Mouse (Mus musculus) heart, adult 18-20 months (tissue): ENCODE measurements around the gene B3gnt9. TPM values are rescaled to one million over a fixed set of nuclear protein-coding genes. Genes with fewer than 3 reads are reported as not detected.
A peak's percentile ranks its signal among the peaks of the same experiment; 100 is the strongest.
"Not testable (repeated sequence)": the region's sequence is repeated elsewhere in the genome, so short reads cannot be mapped to it uniquely, and the experiment has no call there.

Source experiments
- DNase-seq, 2 experiments: peaks; one replicate each; pipeline ENCODE4 v3.0.0; 2021 to 2022; ENCODE audit warnings: mixed read lengths in 1 of 2
- long read RNA-seq, 2 experiments: library from polyadenylated mRNA; stranded (forward); transcript quantifications; one replicate each; pipeline ENCODE4 v2.0.0; 2021
- total RNA-seq, 2 experiments: library from RNA; stranded (reverse); gene quantifications; 2 replicates each; pipeline ENCODE4 v1.2.3; 2021

B3gnt9 gene
- total RNA-seq, result 1 to 10 TPM; 3.3 TPM
- long read RNA-seq, experiment 1, partial matches to known transcripts, result 0 of 3 reads
- long read RNA-seq, experiment 1, other reads (novel, unspliced or antisense), result 0 of 3 reads
- long read RNA-seq, experiment 2, partial matches to known transcripts, result 0 of 2 reads
- long read RNA-seq, experiment 2, other reads (novel, unspliced or antisense), result 0 of 2 reads

DNA sequence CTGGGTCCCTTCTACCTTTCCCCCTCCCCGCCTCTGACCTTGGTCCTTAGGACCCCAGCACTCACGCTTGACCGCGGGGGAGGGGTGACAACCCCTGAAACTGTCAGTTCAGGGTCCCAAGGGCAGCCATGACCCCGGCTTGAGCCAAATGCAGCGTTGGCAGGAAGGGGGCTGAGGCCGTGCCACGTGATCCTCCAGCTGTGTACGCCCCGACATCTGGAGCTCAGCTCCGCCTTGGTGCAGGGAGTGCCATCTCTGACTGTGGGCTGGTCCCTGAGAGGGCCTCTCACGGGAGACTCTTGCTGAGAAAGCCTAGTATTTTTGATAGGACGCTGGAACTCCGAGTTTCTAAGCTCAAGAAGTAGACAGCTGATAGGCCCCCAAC lies at the start of gene B3gnt9:
B3gnt9 (minus strand) TSS at position 188 of the 385 bp plus-strand sequence.
- DNase-seq, result peak in 1 of 2 experiments; percentile 89

DNA sequence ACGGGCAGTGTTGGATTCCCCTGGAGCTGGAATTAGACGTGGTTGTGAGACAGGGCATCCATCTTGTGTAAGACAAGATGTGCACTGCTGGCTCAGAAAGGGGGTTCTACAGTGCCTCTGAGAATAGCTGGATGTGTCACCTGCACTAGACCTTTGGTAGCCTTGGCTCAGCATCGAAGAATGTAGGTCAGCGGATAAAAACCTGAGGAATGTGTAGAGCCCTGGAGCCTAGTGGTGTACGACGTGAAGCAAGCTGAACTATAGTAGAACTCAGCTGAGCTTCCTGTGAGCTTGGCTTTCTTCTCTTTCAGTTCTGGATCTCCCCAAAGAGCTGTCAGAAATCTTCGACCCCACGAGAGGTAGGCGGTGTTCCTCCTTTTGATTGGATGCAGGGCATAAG lies 48.9 kb upstream of the B3gnt9 start:
- DNase-seq, result no peak

DNA sequence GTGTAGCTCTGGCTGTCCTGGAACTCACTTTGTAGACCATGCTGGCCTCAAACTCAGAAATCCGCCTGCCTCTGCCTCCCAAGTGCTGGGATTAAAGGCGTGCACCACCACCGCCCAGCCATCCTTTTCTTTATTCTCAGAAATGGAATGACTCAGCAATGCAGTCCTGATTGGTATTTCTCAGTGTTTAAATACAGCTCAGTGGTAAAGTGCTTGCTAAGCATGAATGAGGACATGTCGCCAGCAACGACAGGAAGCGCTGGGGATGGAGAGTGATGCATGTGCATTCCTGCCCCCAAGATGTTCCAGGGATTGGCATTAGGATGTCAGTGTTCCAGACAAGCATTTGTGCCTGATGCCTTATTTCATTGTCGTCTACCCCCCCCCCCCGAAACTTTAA lies 48.4 kb upstream of the B3gnt9 start:
- no peak for DNase-seq

DNA sequence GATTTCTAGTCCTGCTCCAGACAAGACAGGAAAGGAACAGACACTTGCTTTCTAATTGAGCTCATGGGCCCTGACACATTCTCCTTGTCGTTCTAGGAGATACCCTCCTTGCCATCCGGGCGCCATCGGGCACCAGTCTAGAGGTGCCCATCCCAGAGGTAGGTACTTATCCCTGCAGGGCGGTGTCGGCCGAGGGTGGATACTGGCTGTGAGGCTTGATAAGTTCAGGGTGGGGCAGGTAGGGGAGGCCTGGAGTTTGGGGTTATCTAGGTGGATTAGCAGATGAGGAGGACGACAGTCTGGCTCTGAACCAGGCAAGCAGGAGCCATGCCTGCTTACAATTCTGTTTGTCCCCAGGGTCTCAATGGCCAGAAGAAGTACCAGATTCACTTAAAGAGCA lies 45.0 kb upstream of the B3gnt9 start:
- no peak for DNase-seq

DNA sequence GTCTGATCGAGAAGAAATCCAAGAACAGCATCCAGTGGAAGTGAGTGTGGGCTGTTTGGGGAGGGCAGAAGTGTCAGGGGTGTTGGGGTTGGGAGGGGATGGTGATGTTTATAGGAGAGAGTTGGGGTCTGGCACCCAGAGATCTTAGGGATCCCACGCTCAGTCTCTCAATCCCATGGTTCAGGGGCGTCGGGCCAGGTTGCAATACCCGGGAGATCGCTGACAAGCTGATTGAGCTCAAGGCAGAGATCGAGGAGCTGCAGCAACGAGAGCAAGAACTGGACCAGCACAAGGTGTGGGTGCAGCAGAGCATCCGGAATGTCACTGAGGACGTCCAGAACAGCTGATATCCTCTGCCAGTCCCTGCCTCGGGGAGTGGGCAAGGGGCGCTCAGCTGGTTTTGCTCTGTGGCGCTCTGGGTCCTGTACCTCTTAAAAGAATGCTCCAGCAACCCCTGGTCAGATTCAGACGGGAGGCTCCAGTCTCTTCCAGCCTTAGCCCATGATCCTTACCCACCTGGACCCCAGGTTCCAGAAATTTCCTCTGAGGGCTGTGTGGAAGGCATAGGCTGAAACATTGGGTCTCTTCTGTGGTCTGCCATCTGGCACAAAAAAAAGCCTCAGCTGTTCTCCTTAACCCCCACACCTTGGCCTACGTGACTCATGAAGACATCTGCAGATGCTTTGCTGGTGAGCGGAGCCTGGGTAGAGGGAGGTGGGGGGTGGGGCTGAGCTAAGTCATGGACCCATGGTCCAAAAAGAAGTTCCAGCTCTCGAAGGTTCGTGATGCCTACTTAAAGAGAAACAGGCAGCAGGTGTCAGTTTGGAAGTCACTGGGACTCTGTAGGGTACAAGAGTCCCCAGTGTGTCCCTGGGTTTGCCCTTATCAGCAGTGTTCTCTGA lies 43.6 kb upstream of the B3gnt9 start:
- DNase-seq, result no peak

DNA sequence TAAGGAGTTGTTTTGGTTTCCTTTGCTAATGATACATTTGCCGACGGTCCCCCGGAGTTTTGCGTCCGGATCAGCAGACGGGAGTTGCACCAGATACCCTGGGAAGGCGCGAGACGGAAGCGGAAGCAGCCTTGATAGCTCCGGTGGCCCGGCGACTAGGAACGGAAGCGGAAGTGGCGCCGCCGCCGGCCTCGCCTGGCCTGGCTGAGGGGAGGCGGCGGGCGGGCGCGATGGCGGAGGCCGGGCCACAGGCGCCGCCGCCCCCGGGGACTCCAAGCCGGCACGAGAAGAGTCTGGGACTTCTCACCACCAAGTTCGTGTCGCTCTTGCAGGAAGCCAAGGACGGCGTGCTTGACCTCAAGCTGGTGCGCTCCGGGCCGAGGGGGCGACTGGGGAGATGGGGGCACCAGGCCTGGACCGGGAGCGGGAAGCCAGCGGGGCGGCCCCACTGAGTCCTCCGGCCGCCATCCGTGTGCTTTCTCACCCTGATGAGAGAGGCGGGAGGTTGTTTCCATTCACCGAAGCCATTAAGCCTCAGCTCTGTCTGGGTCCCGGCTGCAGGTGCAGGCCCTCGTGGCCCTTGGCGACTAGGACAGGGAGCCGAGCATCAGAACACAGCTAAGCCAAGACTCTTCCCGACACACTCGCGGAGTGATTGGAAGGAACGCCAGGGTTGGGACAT lies 42.7 kb upstream of the B3gnt9 start, which contains the start of gene E2f4:
E2f4 (plus strand) TSS at position 153 of the 682 bp plus-strand sequence.
- DNase-seq, result peak; percentile 95 to 96

DNA sequence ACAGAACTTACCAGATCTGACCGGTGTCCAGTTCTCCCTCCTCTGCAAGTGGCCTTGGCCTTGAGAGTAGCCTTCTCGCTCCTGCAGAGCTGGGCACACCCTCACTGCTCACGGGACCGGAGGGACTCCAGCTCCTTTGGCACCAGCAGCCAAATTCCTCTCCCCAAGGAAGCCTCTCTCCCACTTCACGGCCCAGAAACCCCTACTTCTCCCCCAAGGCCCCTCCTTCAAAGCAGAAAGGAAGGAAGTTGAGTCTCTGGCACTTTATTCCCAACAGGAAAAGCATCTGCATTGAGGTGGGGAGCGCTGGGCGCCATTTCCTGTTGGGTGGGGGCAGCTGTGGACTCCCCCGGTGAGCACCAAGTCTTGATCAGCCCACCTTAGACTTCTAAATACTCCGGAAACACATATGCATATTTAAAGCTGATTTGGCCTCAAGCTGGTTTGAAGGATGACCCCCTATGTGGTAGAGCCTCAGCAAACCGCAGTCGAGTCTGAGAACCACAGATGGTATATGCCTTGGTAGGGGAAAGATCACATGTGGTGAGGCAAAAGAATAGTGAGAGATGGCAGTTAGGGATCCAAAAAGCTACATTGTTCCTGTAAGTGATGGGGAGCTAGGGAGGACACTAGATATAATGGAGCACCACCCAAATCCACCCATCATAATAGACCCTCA lies 41.1 kb upstream of the B3gnt9 start, which contains the start of gene Exoc3l:
Exoc3l (minus strand) TSS at position 207 of the 679 bp plus-strand sequence.
- DNase-seq, result peak in 1 of 2 experiments; percentile 41

DNA sequence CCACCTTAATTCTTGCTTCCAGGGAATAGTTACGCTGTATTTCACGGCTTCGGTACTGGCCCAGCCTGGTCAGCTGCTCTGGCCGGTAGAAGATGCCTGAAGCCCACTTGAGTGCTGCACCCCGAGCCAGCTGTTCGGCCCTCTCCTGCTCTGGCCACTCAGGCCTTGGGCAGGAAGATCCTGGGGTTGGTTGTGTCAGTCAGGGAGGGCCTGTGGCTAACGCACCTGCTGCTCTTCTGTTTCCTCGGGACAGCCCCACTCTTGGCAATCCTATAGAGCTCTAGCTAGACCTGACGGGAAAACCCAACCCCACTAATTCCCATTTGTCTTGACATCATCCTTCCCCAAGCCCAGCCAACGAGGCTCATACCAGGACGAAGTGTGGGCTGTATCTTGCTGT lies 40.3 kb upstream of the B3gnt9 start:
- DNase-seq, result no peak

DNA sequence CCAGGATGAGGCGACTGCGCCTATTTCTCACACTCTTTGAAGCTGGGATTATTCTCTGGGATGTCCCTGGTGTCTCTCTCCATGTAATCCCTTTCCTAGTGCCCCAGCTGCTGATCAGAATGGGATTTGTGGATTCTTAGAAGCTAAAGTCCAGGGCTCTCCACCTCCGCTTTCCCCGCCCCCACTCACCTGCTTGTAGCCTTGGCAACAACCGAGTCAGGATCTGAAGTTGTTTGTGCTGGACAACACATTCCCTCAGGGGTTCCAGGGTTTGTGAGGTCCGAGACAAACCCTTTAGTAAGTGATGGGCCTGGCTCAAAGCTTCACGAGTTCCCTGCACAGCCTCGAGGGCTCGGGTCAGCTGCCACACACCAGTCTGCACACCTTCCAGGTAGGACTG lies 39.8 kb upstream of the B3gnt9 start:
- no peak for DNase-seq

DNA sequence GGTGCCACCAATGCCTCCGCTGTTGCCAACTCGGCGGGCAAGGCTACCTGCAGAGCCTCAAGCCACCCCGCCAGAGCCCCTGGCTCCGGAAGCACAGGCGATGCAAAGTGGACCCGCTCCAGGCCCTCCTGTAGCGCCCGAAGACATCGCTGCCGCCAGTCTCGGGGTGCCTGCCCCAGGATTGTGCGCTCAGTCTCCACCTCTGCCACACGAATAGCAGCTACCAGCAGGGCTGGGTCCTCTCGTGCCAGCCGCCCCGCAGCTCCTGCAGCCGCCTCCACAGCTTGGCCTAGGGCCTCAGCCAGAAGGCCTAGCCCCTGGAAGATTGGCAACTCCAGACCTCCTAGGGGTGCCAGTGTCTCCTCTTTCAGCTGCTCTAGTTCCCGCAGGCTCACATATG lies 38.5 kb upstream of the B3gnt9 start:
- no peak for DNase-seq

DNA sequence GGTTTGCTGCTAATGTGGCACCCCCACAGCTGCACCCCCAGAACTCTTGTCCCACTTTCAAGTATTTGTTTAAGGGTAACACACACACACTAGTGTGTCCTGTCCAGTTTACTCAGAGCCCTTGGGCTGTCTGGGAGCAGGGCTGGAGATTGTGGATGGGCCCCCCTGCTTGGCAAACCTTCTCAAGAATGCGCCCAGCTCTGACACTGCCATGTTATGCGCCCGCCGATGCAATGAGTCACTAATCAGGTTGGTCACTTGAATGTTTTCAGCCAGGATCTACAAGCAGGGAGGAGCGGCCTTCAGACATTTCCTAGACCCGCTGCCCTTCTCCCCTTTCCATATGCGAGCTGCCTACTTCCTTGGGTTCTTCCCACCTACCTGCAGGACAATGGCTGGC lies 37.5 kb upstream of the B3gnt9 start:
- no peak for DNase-seq

DNA sequence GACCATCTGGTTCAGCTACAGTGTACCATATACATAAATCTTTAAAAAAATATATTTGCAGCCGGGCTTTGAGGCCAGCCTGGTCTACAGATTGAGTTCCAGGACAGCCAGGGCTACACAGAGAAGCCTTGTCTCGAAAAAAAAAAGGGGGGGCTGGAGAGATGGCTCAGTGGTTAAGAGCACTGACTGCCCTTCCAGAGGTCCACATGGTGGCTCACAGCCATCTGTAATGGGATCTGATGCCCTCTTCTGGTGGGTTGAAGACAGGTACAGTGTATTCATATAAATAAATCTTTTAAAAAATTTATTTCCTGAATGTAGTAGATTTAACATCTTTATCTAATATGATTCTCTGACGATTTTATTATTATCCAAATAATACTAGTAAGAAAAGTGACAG lies 36.8 kb upstream of the B3gnt9 start:
- not testable (repeated sequence) for DNase-seq

DNA sequence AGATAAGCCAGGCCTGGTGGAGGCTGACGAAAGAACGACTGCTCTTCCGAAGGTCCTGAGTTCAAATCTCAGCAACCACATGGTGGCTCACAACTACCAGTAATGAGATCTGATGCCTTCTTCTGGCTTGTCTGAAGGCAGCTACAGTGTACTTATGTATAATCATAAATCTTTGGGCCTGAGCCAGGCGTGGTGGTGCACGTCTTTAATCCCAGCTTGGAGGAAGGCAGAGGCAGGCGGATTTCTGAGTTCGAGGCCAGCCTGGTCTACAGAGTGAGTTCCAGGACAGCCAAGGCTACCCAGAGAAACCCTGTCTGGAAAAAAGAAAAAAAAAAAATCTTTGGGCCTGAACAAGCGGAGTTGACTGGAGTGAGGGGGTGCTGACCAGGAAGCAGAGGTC lies 36.4 kb upstream of the B3gnt9 start:
- not testable (repeated sequence) for DNase-seq

DNA sequence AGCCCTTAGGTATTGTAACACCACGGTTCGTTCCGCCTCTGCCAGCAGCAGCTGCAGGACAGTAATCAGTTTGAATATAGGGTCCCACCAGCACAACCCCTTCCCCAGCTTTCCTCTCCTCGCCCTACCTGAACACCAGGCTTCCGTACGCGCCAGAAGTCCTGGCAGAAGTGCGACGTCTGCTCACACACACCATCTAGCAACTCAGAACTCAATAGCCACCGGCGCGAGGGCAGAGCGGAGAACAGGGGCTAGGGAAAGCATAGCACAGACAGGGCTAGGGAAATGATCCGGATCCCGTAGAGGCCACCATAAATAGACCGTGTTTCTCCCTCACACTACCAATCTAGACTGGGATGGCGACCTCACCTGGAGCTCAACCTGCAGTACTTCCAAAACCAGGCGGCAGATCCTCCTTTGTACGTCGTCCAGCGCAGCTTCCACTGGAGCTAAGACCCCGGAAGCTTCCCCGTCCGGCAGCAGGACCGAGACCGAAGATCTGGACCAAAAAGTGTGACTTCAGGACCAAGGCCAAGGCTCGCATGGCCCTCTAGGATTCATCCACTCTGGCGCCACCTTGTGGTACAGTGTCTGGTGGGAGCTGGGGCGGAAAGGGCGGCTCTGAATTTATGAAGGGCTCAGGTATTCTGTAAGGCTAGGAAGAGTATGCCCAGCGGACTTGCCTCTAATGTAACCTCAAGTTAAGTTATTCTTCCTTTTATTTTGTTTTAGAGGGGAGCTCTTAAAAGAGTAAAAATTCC lies 35.8 kb upstream of the B3gnt9 start:
- peak; percentile 86 to 98 for DNase-seq

DNA sequence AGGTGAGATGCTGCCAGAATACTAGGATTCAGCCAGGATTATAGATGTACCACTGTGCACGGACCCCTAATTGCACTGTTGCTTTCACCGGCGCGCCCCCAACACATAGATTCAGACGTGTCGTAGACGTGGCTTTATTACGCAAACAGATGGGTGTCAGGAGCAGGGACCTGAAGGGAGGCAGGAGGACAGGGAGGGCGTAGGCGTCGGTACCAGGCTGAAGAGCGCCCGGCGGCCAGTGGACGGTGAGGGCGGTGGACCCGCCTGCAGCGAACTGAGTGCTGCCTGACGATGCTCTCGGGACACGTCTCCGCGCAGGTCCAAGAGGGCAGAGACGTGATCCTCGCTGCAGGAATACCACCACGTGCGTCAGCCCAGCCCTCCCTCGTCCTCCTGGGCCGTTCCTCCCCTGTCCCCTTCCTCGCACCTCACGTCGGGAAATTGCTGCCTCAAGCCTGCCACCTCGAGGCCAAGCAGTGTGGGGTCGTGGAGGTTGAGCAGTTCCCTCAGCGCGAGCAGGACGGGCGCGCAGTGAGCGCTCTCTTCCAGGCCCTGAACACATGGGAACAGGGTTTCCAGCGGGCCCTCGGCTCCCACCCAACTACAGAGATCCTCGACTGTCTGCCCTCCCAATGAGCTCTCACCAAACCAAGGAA lies 35.0 kb upstream of the B3gnt9 start, which contains the start of gene 4931428F04Rik:
4931428F04Rik (minus strand) TSS at position 60 of the 656 bp plus-strand sequence.
- DNase-seq, result no peak

DNA sequence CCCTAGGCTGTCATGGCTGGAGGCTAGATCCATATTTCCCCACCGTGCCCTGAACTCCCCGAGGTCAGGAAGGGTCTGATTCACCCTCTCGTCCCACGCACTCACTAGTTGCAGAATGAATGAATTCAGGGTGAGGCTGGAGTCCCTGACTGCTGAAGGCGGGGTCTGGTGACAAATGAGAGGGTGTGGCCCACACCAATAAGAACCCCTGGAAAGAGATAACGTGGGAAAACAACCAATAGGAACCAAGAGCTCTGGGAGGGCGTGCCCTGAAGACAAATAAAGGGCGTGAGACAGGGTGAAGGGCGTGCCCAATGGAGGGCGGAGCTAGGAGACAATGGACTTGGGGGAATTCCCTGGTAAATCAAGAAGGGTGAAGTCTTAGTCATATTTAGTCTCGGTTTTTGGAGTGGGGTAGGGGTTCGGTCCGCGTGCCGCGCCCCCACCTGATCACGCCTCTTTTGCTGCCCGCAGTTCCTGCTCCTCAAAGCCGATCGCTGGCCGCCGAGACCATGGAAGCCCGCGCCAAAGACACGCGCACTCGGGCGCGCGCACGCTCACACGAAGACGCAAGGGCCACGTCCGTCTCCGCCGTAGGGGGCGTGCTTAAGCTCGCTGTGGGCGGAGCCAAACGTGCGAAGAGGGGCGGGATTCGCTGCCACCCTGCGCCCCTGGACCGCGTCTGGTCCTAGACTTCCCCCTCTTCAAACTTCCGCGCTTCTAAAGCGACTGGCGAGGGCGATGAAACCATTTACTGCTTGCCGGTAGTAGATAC lies 34.2 kb upstream of the B3gnt9 start:
- peak; percentile 93 to 94 for DNase-seq

DNA sequence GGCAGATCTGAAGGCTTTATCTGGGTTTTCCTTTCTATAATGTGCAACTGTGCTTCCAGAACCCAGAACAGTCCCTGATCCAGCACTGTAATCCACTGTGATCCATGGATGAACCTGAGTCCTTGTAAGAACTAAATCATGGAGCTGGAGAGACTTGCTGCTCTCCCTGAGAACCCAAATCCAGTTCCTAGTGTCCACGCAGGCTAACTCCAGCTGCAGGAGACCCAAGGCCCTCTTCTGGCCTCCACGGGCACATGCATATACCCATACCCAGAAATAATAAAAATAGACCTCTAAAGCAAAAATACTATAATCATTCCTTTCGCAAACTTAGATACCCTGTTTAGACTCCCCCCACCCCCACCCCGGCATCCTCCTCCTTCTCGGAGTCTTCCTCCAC lies 33.3 kb upstream of the B3gnt9 start:
- no peak for DNase-seq

DNA sequence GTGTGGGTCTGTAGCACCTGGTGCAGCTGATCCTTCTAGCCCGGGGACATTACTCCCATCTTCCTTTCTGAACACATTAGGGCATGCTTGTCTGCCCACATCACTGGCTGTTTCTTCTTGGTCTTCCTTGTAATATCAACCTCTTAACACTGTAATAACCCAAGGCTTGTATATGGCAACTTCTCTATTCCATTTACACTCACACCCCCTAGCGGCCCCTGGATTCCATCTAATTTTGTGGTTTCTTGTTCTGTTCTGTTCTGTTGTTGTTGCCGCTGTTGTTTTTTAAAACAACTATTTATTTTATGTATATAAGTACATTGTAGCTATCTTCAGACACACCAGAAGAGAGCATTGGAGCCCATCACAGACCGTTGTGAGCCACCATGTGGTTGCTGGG lies 32.0 kb upstream of the B3gnt9 start:
- DNase-seq, result no peak

DNA sequence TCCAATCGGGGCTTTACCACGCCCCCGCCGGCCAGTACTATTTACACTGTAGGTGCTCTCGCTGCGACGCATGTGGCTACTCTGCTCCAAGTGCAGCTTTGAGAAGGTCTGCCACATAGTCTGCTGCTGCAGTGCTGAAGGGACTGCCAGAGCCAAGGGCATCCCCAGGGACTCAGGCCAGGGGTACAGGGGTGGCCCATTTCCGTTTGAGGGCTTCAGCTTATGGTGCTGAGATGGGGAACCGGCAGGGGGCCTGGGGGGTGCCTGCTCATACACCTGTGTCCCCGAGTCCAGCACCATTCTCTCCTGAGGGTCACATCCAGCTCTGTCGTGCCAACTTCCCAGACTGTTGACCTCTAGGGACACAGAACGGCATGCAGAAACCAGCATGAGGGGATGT lies 30.6 kb upstream of the B3gnt9 start:
- DNase-seq, result no peak

DNA sequence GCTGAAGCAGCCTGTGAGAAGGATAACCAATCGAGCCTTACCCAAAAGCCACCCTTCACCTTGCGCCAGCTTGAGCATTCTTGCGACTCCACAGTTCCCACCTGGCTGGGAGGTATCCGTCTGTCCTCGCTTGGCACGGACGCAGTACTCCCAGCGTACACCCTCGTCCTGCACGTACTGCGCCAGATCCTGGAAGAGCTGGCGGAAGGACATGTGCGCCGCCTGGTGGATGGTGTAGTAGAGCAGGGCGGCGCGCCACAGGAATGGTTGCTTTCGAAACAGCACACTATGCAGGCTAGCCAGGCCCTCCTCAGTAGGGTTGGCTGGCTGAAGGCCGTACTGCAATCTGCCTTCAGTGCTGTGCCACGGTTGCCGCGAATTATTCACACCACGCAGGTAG lies 28.1 kb upstream of the B3gnt9 start:
- peak in 1 of 2 experiments; percentile 60 for DNase-seq
